Mouse (Mus musculus): ENCODE data around the gene Hmga2. TPM values are rescaled to one million over a fixed set of nuclear protein-coding genes. Genes with fewer than 3 reads are reported as not detected.

Gene Hmga2
- total and polyA plus RNA-seq, 3 experiments: 0.15 TPM; not detected in 2

GRCm38 (mm10) chr10:120397211-120397631 lies 79.0 kb downstream of the Hmga2 start:
- Histone ChIP-seq H3K27ac (ENCODE audit: control insufficient read depth, low read depth, low read length) (no peak overlapping the region), H3K9ac (ENCODE audit: control insufficient read depth, low read depth, low read length, poor library complexity, severe bottlenecking) (no peak overlapping the region)

GRCm38 (mm10) chr10:120395550-120395949 lies 80.7 kb downstream of the Hmga2 start:
- no peak for DNase-seq (ENCODE audit: low read depth, low spot score)
- no peaks in the 10 kb centered on the region for H3K79me2 ChIP-seq (ENCODE audit: control insufficient read depth, insufficient read depth, low read length, poor library complexity)
- no peaks in the 10 kb centered on the region for H3K4me1 ChIP-seq (ENCODE audit: control insufficient read depth in 1 of 2, insufficient read depth in 2 of 2, low read length in 2 of 2)
- no peaks in the 10 kb centered on the region for H3K27me3 ChIP-seq (ENCODE audit: control insufficient read depth in 1 of 2, insufficient read depth in 2 of 2, low read length in 2 of 2)
- H3K36me3 ChIP-seq (ENCODE audit: control insufficient read depth in 1 of 2, insufficient read depth in 2 of 2, low read length in 2 of 2): no peaks in the 10 kb centered on the region
- H3K27ac ChIP-seq (ENCODE audit: control insufficient read depth, low read depth, low read length): no peak overlapping the region
- no peak overlapping the region for H3K4me3 ChIP-seq (ENCODE audit: control insufficient read depth in 1 of 2, insufficient read depth in 1 of 2, low read depth in 2 of 2, low read length in 2 of 2)
- TF ChIP-seq MAZ (IDR thresholded peaks at IDR 0.05; ENCODE audit: low read depth, low read length): no peak
- no peak for TF ChIP-seq E2F4 (IDR thresholded peaks at IDR 0.05; ENCODE audit: borderline replicate concordance, low read depth, low read length)
- TF ChIP-seq USF1 (IDR thresholded peaks at IDR 0.05; ENCODE audit: low read depth, low read length): no peak
- no peak for TF ChIP-seq SIN3A (IDR thresholded peaks at IDR 0.05; ENCODE audit: low read length)
- no peak for TF ChIP-seq GABPA (IDR thresholded peaks at IDR 0.05; ENCODE audit: low read depth, low read length)
- TF ChIP-seq ELF1 (IDR thresholded peaks at IDR 0.05; ENCODE audit: low read depth, low read length): no peak
- no peak for TF ChIP-seq USF2 (IDR thresholded peaks at IDR 0.05; ENCODE audit: borderline replicate concordance in 1 of 2, insufficient read depth in 1 of 2, low read depth in 1 of 2, low read length in 2 of 2)
- no peak for TF ChIP-seq MAFK (IDR thresholded peaks at IDR 0.05; ENCODE audit: borderline replicate concordance, low read depth, low read length)
- no peak for TF ChIP-seq TCF12 (IDR thresholded peaks at IDR 0.05; ENCODE audit: low read depth, low read length)
- no peak for TF ChIP-seq JUND (IDR thresholded peaks at IDR 0.05; ENCODE audit: low read depth, low read length)
- TF ChIP-seq ZNF384 (IDR thresholded peaks at IDR 0.05; ENCODE audit: low read depth, low read length): no peak
- no peak for TF ChIP-seq RCOR1 (IDR thresholded peaks at IDR 0.05; ENCODE audit: low read depth, low read length)
- no peak for TF ChIP-seq NRF1 (IDR thresholded peaks at IDR 0.05; ENCODE audit: insufficient read depth, low read depth, low read length, poor library complexity, severe bottlenecking)
- no peak for TF ChIP-seq ETS1 (IDR thresholded peaks at IDR 0.05; ENCODE audit: low read depth, low read length)
- TF ChIP-seq RAD21 (IDR thresholded peaks at IDR 0.05; ENCODE audit: low read depth, low read length): no peak
- no peak for TF ChIP-seq MYC (IDR thresholded peaks at IDR 0.05; ENCODE audit: low read depth, low read length)
- no peak for TF ChIP-seq POLR2AphosphoS2 (IDR thresholded peaks at IDR 0.05; ENCODE audit: low read length)
- no peak overlapping the region for H3K9ac ChIP-seq (ENCODE audit: control insufficient read depth, low read depth, low read length, poor library complexity, severe bottlenecking)
- no peaks in the 10 kb centered on the region for H3K9me3 ChIP-seq (replicated peaks; ENCODE audit: insufficient read depth, low read length)

More at GRCm38 (mm10) chr10:120397211-120397631, 79.0 kb downstream of the Hmga2 start:
- H3K4me3 ChIP-seq (ENCODE audit: control insufficient read depth in 1 of 2, insufficient read depth in 1 of 2, low read depth in 2 of 2, low read length in 2 of 2): no peak overlapping the region
- TF ChIP-seq SIN3A (IDR thresholded peaks at IDR 0.05; ENCODE audit: low read length) (no peak), TCF12 (IDR thresholded peaks at IDR 0.05; ENCODE audit: low read depth, low read length) (no peak), ELF1 (IDR thresholded peaks at IDR 0.05; ENCODE audit: low read depth, low read length) (no peak)
- H3K9me3 ChIP-seq (replicated peaks; ENCODE audit: insufficient read depth, low read length): no peaks in the 10 kb centered on the region
- H3K4me1 ChIP-seq (ENCODE audit: control insufficient read depth in 1 of 2, insufficient read depth in 2 of 2, low read length in 2 of 2): no peaks in the 10 kb centered on the region
- no peaks in the 10 kb centered on the region for H3K36me3 ChIP-seq (ENCODE audit: control insufficient read depth in 1 of 2, insufficient read depth in 2 of 2, low read length in 2 of 2)
- no peak for DNase-seq (ENCODE audit: low read depth, low spot score)
- no peaks in the 10 kb centered on the region for H3K79me2 ChIP-seq (ENCODE audit: control insufficient read depth, insufficient read depth, low read length, poor library complexity)
- H3K27me3 ChIP-seq (ENCODE audit: control insufficient read depth in 1 of 2, insufficient read depth in 2 of 2, low read length in 2 of 2): no peaks in the 10 kb centered on the region
